Mouse (Mus musculus) stomach, postnatal 0 days (tissue): ENCODE results near the gene Ptprn2.

Source experiments
- CTCF ChIP-seq: IDR thresholded peaks from 2 replicates; pipeline ENCODE4 v1.5.1; 2016; ENCODE audit warnings: antibody characterized with exemption, low read depth, mild to moderate bottlenecking, moderate library complexity
- EP300 ChIP-seq: optimal IDR thresholded peaks from 2 replicates; pipeline ENCODE3; 2016; ENCODE audit warnings: antibody characterized with exemption

DNA sequence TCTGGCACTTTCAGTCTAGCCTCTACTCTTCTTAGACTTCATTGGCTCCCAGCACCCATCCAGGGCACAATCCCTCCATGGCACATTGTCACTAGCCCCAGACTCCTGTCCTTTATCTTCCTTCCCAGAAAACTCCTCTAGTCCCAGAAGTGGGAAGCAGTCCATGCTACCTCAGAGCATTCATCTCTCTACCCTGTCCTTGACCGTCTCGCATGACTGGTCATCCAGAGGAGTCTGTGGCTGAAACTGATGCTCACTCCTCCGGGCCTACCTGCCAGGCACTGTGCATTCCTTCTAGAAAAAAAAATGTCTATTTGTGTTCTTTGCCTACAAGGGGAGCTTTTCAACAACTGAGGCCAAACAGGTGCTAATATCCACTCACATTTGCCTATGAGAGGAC is 549.0 kb downstream of the Ptprn2 start:
- TF ChIP-seq CTCF (no peak), EP300 (no peak)
